Mouse (Mus musculus) limb, embryonic 14.5 days (tissue): ENCODE measurements around the gene Fat2. TPM values are rescaled to one million over a fixed set of nuclear protein-coding genes. Genes with fewer than 3 reads are reported as not detected.

Experiments
- ATAC-seq: fragments of 200-750 bp; cut with Nextera tagmentation; 2 replicates; pipeline ENCODE4 v1.8.0; 2017; ENCODE audit warnings: low read depth, moderate number of reproducible peaks, moderate TSS enrichment; ENCODE audit not compliant: low FRiP score
- DNase-seq: peaks from one replicate; pipeline ENCODE4 v3.0.0-alpha.2; 2015; ENCODE audit warnings: low spot score
- H3K27ac ChIP-seq: fragments of 300-500 bp; sonication (generic); replicated peaks from 2 replicates; pipeline ENCODE4 v1.5.1; 2014; ENCODE audit warnings: low read depth, mild to moderate bottlenecking, low read length, moderate library complexity, mixed read lengths
- H3K27me3 ChIP-seq: fragments of 300-500 bp; sonication (generic); 2 replicates; pipeline ENCODE4 v1.6.1; 2014; ENCODE audit warnings: low read length, mixed read lengths; ENCODE audit not compliant: control insufficient read depth, insufficient read depth
- H3K36me3 ChIP-seq: fragments of 300-500 bp; sonication (generic); 2 replicates; pipeline ENCODE4 v1.6.1; 2014; ENCODE audit warnings: mild to moderate bottlenecking, low read length, moderate library complexity, mixed read lengths; ENCODE audit not compliant: control insufficient read depth, insufficient read depth
- H3K4me1 ChIP-seq: fragments of 300-500 bp; sonication (generic); 2 replicates; pipeline ENCODE4 v1.6.1; 2014; ENCODE audit warnings: antibody characterized with exemption, low read length, mixed read lengths; ENCODE audit not compliant: control insufficient read depth, insufficient read depth
- H3K4me2 ChIP-seq: fragments of 300-500 bp; sonication (generic); replicated peaks from 2 replicates; pipeline ENCODE4 v1.6.1; 2014; ENCODE audit warnings: low read depth, mild to moderate bottlenecking, low read length, moderate library complexity; ENCODE audit not compliant: severe bottlenecking
- H3K4me3 ChIP-seq: fragments of 300-500 bp; sonication (generic); replicated peaks from 2 replicates; pipeline ENCODE4 v1.5.1; 2014; ENCODE audit warnings: low read length
- H3K9ac ChIP-seq: fragments of 300-500 bp; sonication (generic); 2 replicates; pipeline ENCODE4 v1.6.1; 2014; ENCODE audit warnings: mild to moderate bottlenecking, low read depth, low read length, moderate library complexity; ENCODE audit not compliant: severe bottlenecking
- H3K9me3 ChIP-seq: fragments of 300-500 bp; sonication (generic); 2 replicates; pipeline ENCODE4 v1.6.1; 2016; ENCODE audit warnings: low read length; ENCODE audit not compliant: control insufficient read depth
- POLR2A ChIP-seq: fragments of 200-500 bp; IDR thresholded peaks from 2 replicates; pipeline ENCODE4 v1.8.0; 2012; ENCODE audit warnings: inconsistent platforms, mild to moderate bottlenecking, moderate library complexity, borderline replicate concordance; ENCODE audit not compliant: insufficient read depth, insufficient read length; ENCODE audit errors: extremely low read depth
- WGBS: fragments of 180-500 bp; shearing (Covaris S2); extraction: QIAGEN DNeasy Blood & Tissue Kit; methylation state at CpG from one replicate; pipeline ENCODE4 v1.1.7; 2014; 5-methylcytosine and 5-hydroxymethylcytosine counted together
- polyA plus RNA-seq, 2 experiments: library from polyadenylated mRNA; depleted of rRNA in 1 of 2; stranded (reverse) in 1 of 2; unstranded in 1 of 2; fragments of >200 nt; fragmentation: Nextera tagmentation in 1 of 2; extraction: Ambion mirVana in 1 of 2; gene quantifications; 2 replicates each; pipeline versions ENCODE4 v1.2.1 to v1.2.3; 2012 to 2014

Fat2 gene
- polyA plus RNA-seq, 2 experiments, result 1.3 to 1.4 TPM

DNA sequence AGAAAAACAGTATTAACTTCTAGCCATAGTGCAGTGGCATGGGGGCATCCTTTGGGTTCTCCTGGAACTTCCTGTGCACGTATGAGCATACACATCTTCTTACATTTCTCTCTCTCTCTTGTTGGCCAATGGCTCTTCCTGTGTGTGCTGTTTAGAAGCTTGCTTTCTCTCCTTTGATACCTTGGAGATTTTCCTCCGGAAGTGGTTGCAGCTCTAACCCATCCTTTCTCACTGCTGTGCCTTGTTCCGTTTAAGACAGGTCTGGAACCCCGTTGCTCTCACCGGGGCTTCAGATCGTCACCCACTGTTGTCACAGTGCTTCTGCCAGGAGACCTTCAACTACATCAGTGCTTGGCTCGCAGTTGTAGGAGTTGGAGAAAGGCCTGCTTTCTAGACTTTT, 115.1 kb downstream of the Fat2 start:
- WGBS, result 89% methylated on average over 7 of the region's 7 CpGs
- Histone ChIP-seq H3K4me2 (no peak overlapping the region), H3K9me3 (no peaks in the 10 kb centered on the region), H3K36me3 (peaks cover 41% of the 10 kb centered on the region), H3K4me3 (no peak overlapping the region), H3K27ac (no peak overlapping the region), H3K27me3 (no peaks in the 10 kb centered on the region), H3K4me1 (no peaks in the 10 kb centered on the region), H3K9ac (no peak overlapping the region)
- DNase-seq, result no peak
- no peak for ATAC-seq
- no peak for TF ChIP-seq POLR2A

DNA sequence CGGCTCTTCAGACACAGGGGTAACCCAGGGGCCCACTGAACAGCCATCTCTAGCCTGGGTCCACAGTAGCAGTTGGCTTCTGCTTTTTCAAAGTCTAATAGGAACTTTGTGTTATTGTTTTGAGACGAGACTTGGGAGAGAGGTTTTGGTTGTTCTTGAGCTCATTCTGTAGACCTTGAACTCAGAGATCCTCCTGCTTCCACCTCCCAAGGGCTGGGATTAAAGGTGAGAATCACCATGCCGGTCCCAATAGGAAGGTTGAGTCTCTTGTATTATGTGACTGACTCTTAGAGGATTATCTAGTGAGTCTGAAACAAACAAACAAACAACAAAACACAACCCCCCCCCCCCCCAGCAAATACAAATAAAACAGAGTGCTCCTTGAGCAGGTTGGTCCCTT, 117.9 kb downstream of the Fat2 start:
- H3K27me3 ChIP-seq, result no peaks in the 10 kb centered on the region
- H3K4me2 ChIP-seq, result no peak overlapping the region
- TF ChIP-seq POLR2A, result no peak
- no peaks in the 10 kb centered on the region for H3K4me1 ChIP-seq
- H3K4me3 ChIP-seq, result no peak overlapping the region
- H3K36me3 ChIP-seq, result peaks cover 24% of the 10 kb centered on the region
- no peak overlapping the region for H3K27ac ChIP-seq
- ATAC-seq, result no peak
- no peak for DNase-seq
- no peak overlapping the region for H3K9ac ChIP-seq
- 88% methylated on average over 3 of the region's 3 CpGs for WGBS
- H3K9me3 ChIP-seq, result no peaks in the 10 kb centered on the region

DNA sequence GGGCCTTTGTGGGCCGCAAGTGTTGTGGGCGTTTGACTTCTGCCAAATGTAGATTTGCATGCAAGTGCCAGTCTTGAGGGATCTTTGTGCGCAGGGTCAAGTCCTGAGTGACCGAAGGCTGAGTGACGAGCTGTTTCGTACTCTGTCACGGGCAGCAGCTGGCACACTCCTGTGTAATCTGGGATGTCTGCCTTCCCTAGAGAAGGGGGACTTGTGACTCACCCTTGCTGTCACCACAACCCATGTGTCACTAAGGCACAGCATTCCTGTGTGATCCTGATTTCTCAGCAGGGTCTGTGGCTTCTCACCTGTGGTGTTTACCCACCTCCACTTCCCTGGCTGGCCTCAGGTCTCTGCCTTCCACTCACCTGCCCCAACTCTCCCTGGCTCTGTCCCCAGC, 118.5 kb downstream of the Fat2 start:
- Histone ChIP-seq H3K9me3 (no peaks in the 10 kb centered on the region), H3K27me3 (no peaks in the 10 kb centered on the region), H3K9ac (no peak overlapping the region), H3K36me3 (peaks cover 23% of the 10 kb centered on the region), H3K27ac (no peak overlapping the region), H3K4me3 (no peak overlapping the region), H3K4me1 (no peaks in the 10 kb centered on the region), H3K4me2 (no peak overlapping the region)
- 85% methylated on average over 7 of the region's 7 CpGs for WGBS
- no peak for TF ChIP-seq POLR2A
- no peak for ATAC-seq
- DNase-seq, result no peak

DNA sequence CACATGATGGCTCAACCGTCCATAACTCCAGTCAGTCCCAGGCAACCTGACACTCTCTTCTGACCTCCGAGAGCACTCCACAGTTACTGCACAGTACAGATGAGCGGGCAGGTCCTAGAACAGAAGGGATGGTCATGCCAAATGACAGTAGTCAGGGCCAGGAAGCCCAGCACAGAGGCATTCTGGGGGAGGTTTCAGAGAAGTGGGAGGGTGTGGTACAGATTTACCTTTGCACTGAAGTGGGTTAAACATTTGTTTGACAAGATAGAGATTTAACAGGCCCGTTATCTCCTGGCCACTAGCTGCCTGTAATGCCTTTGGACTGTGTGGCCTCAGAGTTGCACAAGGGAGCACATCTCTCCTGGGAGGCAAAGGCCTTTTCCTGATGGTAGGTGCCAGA, 118.9 kb downstream of the Fat2 start:
- Histone ChIP-seq H3K36me3 (peaks cover 23% of the 10 kb centered on the region), H3K9ac (no peak overlapping the region), H3K27me3 (no peaks in the 10 kb centered on the region), H3K4me3 (no peak overlapping the region), H3K4me2 (no peak overlapping the region), H3K27ac (no peak overlapping the region), H3K9me3 (no peaks in the 10 kb centered on the region), H3K4me1 (no peaks in the 10 kb centered on the region)
- ATAC-seq, result no peak
- no peak for TF ChIP-seq POLR2A
- WGBS, result 78% methylated on average over 4 of the region's 4 CpGs
- no peak for DNase-seq

DNA sequence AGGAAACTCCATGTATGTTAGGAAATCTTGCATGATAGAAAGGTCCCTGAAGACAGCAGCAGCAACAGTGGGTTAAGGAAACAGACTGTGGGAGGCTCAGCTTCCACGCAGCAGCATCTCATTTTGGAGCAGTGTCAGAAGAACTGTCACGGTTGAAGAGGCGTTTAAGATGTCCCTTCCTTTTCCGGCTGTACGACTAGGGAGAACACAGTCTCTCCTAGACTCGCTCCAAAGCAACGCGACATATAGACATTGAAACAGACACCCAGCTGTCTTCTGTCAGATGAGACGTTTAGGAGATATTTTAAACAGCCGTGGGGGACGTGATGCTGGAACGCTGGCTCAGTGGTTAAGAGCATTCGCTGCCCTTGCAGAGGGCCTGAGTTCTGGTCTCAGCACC, 119.5 kb downstream of the Fat2 start:
- H3K27me3 ChIP-seq, result no peaks in the 10 kb centered on the region
- H3K27ac ChIP-seq, result no peak overlapping the region
- no peak overlapping the region for H3K4me2 ChIP-seq
- no peaks in the 10 kb centered on the region for H3K4me1 ChIP-seq
- no peak for DNase-seq
- H3K4me3 ChIP-seq, result no peak overlapping the region
- no peak for ATAC-seq
- 82% methylated on average over 13 of the region's 13 CpGs for WGBS
- TF ChIP-seq POLR2A, result no peak
- no peak overlapping the region for H3K9ac ChIP-seq
- peaks cover 17% of the 10 kb centered on the region for H3K36me3 ChIP-seq
- no peaks in the 10 kb centered on the region for H3K9me3 ChIP-seq

DNA sequence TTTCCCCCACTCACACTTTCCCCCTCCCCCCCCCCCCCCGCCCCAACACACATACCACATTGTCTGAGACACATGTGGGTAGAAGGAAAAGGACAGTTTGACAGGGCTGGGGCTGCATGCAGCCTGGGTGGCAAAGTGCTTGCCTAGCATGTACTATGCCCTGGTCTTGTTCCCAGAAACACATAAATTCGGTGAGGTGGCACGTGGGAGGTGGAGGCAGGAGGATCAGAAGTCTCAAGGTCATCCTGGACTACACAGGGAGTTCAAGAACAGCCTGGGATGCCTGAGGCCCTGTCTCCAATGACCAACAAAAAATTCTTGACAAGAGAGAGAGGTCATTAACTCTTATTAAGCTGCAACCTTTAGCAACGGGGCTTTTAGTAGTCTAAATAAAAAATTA, 120.3 kb downstream of the Fat2 start:
- no peaks in the 10 kb centered on the region for H3K9me3 ChIP-seq
- no peak for TF ChIP-seq POLR2A
- H3K4me1 ChIP-seq, result no peaks in the 10 kb centered on the region
- H3K36me3 ChIP-seq, result peaks cover 12% of the 10 kb centered on the region; the same call in 1 of the 2 replicates
- WGBS, result 56% methylated on average over 3 of the region's 4 CpGs
- no peak overlapping the region for H3K9ac ChIP-seq
- H3K27me3 ChIP-seq, result no peaks in the 10 kb centered on the region
- no peak for DNase-seq
- no peak overlapping the region for H3K4me3 ChIP-seq
- no peak overlapping the region for H3K27ac ChIP-seq
- H3K4me2 ChIP-seq, result no peak overlapping the region
- ATAC-seq, result no peak
